Mouse (Mus musculus): ENCODE data around the gene Dnah5. TPM values are rescaled to one million over a fixed set of nuclear protein-coding genes. Genes with fewer than 3 reads are reported as not detected.
"Not testable (repeated sequence)": the region's sequence is repeated elsewhere in the genome, so short reads cannot be mapped to it uniquely, and the experiment has no call there.

Gene Dnah5
- polyA plus RNA-seq, 1 experiment = not detected

- Histone ChIP-seq H3K27ac (ENCODE audit: insufficient read depth, low read length) (no peak overlapping the region), H3K27me3 (ENCODE audit: control insufficient read depth, insufficient read depth, low read length) (no peaks in the 10 kb centered on the region), H3K4me1 (ENCODE audit: control insufficient read depth, insufficient read depth, insufficient read length) (no peaks in the 10 kb centered on the region), H3K4me3 (ENCODE audit: extremely low read depth, insufficient read depth, insufficient read length) (no peak overlapping the region), H3K36me3 (ENCODE audit: control insufficient read depth, insufficient read depth, low read length) (no peaks in the 10 kb centered on the region)
- WGBS = 82% methylated on average over 1 of the region's 1 CpGs
- DNase-seq (ENCODE audit: low read depth in 1 of 2, low spot score in 2 of 2) = no peak
- TF ChIP-seq POLR2A (IDR thresholded peaks at IDR 0.05; ENCODE audit: low read depth, low read length) (no peak), CTCF (IDR thresholded peaks at IDR 0.05; ENCODE audit: extremely low read depth, insufficient read depth, insufficient read length, insufficient replicate concordance) (no peak)
These were observed 170.8 kb downstream of the Dnah5 start for GRCm38 (mm10) chr15:28374394-28374793.

- DNase-seq (ENCODE audit: low read depth in 1 of 2, low spot score in 2 of 2) = no peak
- H3K36me3 ChIP-seq (ENCODE audit: control insufficient read depth, insufficient read depth, low read length) = no peaks in the 10 kb centered on the region
- TF ChIP-seq POLR2A (IDR thresholded peaks at IDR 0.05; ENCODE audit: low read depth, low read length) (no peak), CTCF (IDR thresholded peaks at IDR 0.05; ENCODE audit: extremely low read depth, insufficient read depth, insufficient read length, insufficient replicate concordance) (no peak)
- no peak overlapping the region for H3K27ac ChIP-seq (ENCODE audit: insufficient read depth, low read length)
- 81% methylated on average over 3 of the region's 3 CpGs for WGBS
- H3K4me1 ChIP-seq (ENCODE audit: control insufficient read depth, insufficient read depth, insufficient read length) = no peaks in the 10 kb centered on the region
- H3K27me3 ChIP-seq (ENCODE audit: control insufficient read depth, insufficient read depth, low read length) = no peaks in the 10 kb centered on the region
- no peak overlapping the region for H3K4me3 ChIP-seq (ENCODE audit: extremely low read depth, insufficient read depth, insufficient read length)
These were observed 177.4 kb downstream of the Dnah5 start for GRCm38 (mm10) chr15:28380909-28381308.

DNA sequence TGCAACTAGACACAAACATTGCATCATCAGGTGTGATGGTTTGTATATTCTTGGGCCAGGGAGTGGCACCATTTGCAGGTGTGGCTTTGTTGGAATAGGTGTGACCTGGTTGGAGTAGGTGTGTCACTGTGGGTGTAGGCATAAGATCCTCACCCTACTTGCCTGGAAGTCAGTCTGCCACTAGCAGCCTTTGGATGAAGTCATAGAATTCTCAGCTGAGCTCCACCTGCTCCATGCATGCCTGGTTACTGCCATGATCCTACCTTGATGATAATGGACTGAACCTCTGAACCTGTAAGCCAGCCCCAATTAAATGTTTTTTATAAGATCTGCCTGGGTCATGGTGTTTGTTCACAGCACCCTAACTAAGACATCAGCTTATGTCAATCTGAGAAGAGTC lies 190.2 kb downstream of the Dnah5 start:
- not testable (repeated sequence) for H3K27me3 ChIP-seq (ENCODE audit: control insufficient read depth, insufficient read depth, low read length); DNase-seq (ENCODE audit: low read depth in 1 of 2, low spot score in 2 of 2); H3K4me1 ChIP-seq (ENCODE audit: control insufficient read depth, insufficient read depth, insufficient read length); H3K4me3 ChIP-seq (ENCODE audit: extremely low read depth, insufficient read depth, insufficient read length); H3K36me3 ChIP-seq (ENCODE audit: control insufficient read depth, insufficient read depth, low read length); H3K27ac ChIP-seq (ENCODE audit: insufficient read depth, low read length)

DNA sequence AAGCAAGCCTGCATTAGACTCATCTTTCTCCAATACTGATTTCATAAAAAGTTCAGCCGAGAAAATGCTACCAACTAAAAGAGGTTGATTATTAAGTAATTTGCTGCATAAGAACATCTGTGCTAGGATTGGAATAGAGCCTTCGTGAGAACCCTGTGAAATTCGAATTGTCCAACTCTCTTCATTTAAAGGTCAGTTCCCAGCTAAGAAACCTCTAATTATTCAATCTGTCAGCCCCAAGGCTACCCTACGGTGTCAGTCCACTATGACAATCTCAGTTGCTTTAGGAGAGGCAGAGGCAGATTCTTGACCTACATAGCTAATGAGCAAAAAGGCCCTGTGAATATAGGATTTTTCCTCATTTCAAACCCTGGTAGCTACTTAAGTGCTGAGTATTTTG lies 191.9 kb downstream of the Dnah5 start:
- no peaks in the 10 kb centered on the region for H3K4me1 ChIP-seq (ENCODE audit: control insufficient read depth, insufficient read depth, insufficient read length)
- 81% methylated on average over 4 of the region's 4 CpGs for WGBS
- H3K27ac ChIP-seq (ENCODE audit: insufficient read depth, low read length) = no peak overlapping the region
- H3K36me3 ChIP-seq (ENCODE audit: control insufficient read depth, insufficient read depth, low read length) = no peaks in the 10 kb centered on the region
- no peak overlapping the region for H3K4me3 ChIP-seq (ENCODE audit: extremely low read depth, insufficient read depth, insufficient read length)
- no peak for DNase-seq (ENCODE audit: low read depth in 1 of 2, low spot score in 2 of 2)
- no peak for TF ChIP-seq POLR2A (IDR thresholded peaks at IDR 0.05; ENCODE audit: low read depth, low read length)
- H3K27me3 ChIP-seq (ENCODE audit: control insufficient read depth, insufficient read depth, low read length) = no peaks in the 10 kb centered on the region

- Histone ChIP-seq H3K4me1 (ENCODE audit: control insufficient read depth, insufficient read depth, insufficient read length) (no peaks in the 10 kb centered on the region), H3K27ac (ENCODE audit: insufficient read depth, low read length) (no peak overlapping the region), H3K4me3 (ENCODE audit: extremely low read depth, insufficient read depth, insufficient read length) (no peak overlapping the region), H3K27me3 (ENCODE audit: control insufficient read depth, insufficient read depth, low read length) (no peaks in the 10 kb centered on the region), H3K36me3 (ENCODE audit: control insufficient read depth, insufficient read depth, low read length) (no peaks in the 10 kb centered on the region)
- TF ChIP-seq POLR2A (IDR thresholded peaks at IDR 0.05; ENCODE audit: low read depth, low read length) (no peak), CTCF (IDR thresholded peaks at IDR 0.05; ENCODE audit: extremely low read depth, insufficient read depth, insufficient read length, insufficient replicate concordance) (no peak)
- no peak for DNase-seq (ENCODE audit: low read depth in 1 of 2, low spot score in 2 of 2)
- 93% methylated on average over 1 of the region's 1 CpGs for WGBS
These were observed 194.9 kb downstream of the Dnah5 start for GRCm38 (mm10) chr15:28398472-28398871.

DNA sequence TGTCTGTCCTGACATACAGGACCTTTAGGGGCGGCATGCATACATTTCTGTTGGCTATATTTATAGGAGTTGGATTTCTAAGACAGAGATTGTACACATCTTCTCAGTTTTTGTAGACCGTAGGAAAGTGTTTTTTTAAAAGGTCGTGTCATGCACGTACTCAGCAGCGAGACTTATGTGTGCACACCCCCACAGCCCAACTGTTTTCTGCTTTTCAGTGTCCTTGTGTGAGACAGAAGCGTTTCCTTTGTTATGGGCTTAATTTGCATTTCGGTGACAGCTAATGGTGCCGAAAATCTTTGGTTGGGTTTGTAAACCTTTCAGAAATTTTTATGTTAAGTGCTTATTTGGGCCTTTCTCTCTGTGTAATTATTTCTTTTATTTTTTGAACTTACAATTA lies 195.7 kb downstream of the Dnah5 start:
- Histone ChIP-seq H3K4me3 (ENCODE audit: extremely low read depth, insufficient read depth, insufficient read length) (no peak overlapping the region), H3K27ac (ENCODE audit: insufficient read depth, low read length) (no peak overlapping the region), H3K27me3 (ENCODE audit: control insufficient read depth, insufficient read depth, low read length) (no peaks in the 10 kb centered on the region), H3K36me3 (ENCODE audit: control insufficient read depth, insufficient read depth, low read length) (no peaks in the 10 kb centered on the region), H3K4me1 (ENCODE audit: control insufficient read depth, insufficient read depth, insufficient read length) (no peaks in the 10 kb centered on the region)
- DNase-seq (ENCODE audit: low read depth in 1 of 2, low spot score in 2 of 2) = no peak
- WGBS = 84% methylated on average over 8 of the region's 8 CpGs
- TF ChIP-seq CTCF (IDR thresholded peaks at IDR 0.05; ENCODE audit: extremely low read depth, insufficient read depth, insufficient read length, insufficient replicate concordance) (no peak), POLR2A (IDR thresholded peaks at IDR 0.05; ENCODE audit: low read depth, low read length) (no peak)

GRCm38 (mm10) chr15:28404630-28405029 lies 201.1 kb downstream of the Dnah5 start:
- H3K36me3 ChIP-seq (ENCODE audit: control insufficient read depth, insufficient read depth, low read length) = no peaks in the 10 kb centered on the region
- H3K4me3 ChIP-seq (ENCODE audit: extremely low read depth, insufficient read depth, insufficient read length) = no peak overlapping the region
- TF ChIP-seq POLR2A (IDR thresholded peaks at IDR 0.05; ENCODE audit: low read depth, low read length) (no peak), CTCF (IDR thresholded peaks at IDR 0.05; ENCODE audit: extremely low read depth, insufficient read depth, insufficient read length, insufficient replicate concordance) (no peak)
- no peaks in the 10 kb centered on the region for H3K4me1 ChIP-seq (ENCODE audit: control insufficient read depth, insufficient read depth, insufficient read length)
- H3K27me3 ChIP-seq (ENCODE audit: control insufficient read depth, insufficient read depth, low read length) = no peaks in the 10 kb centered on the region
- no peak for DNase-seq (ENCODE audit: low read depth in 1 of 2, low spot score in 2 of 2)
- H3K27ac ChIP-seq (ENCODE audit: insufficient read depth, low read length) = no peak overlapping the region
- WGBS = 83% methylated on average over 3 of the region's 3 CpGs

All from spleen, adult 2 months (tissue).